Mouse (Mus musculus) intestine, embryonic 14.5 days (tissue): ENCODE measurements around the gene Pdlim1. TPM values are rescaled to one million over a fixed set of nuclear protein-coding genes. Genes with fewer than 3 reads are reported as not detected.

ENCODE experiments used
- ATAC-seq: fragments of 200-750 bp; cut with Nextera tagmentation; replicated peaks from 2 replicates; pipeline ENCODE4 v1.8.0; 2017; ENCODE audit warnings: low read depth, moderate number of reproducible peaks, moderate TSS enrichment, moderate library complexity; ENCODE audit not compliant: low FRiP score, low TSS enrichment
- DNase-seq: peaks from one replicate; pipeline ENCODE4 v3.0.0-alpha.2; 2018; ENCODE audit warnings: low spot score
- H3K27ac ChIP-seq: fragments of 300-500 bp; sonication (generic); 2 replicates; pipeline ENCODE4 v1.5.1; 2014; ENCODE audit warnings: low read depth, mild to moderate bottlenecking, control low read depth
- H3K27me3 ChIP-seq: fragments of 300-500 bp; sonication (generic); replicated peaks from 2 replicates; pipeline ENCODE4 v1.6.1; 2014; ENCODE audit warnings: low read length, control low read depth; ENCODE audit not compliant: control insufficient read depth, insufficient read depth
- H3K36me3 ChIP-seq: fragments of 300-500 bp; sonication (generic); 2 replicates; pipeline ENCODE4 v1.6.1; 2014; ENCODE audit warnings: low read length, control low read depth; ENCODE audit not compliant: control insufficient read depth, insufficient read depth
- H3K4me1 ChIP-seq: fragments of 300-500 bp; sonication (generic); replicated peaks from 2 replicates; pipeline ENCODE4 v1.6.1; 2014; ENCODE audit warnings: low read length, control low read depth, mixed read lengths; ENCODE audit not compliant: control insufficient read depth, insufficient read depth
- H3K4me2 ChIP-seq: fragments of 300-500 bp; sonication (generic); 2 replicates; pipeline ENCODE4 v1.6.1; 2014; ENCODE audit warnings: low read length
- H3K4me3 ChIP-seq: fragments of 300-500 bp; sonication (generic); 2 replicates; pipeline ENCODE4 v1.5.1; 2014; ENCODE audit warnings: low read depth, low read length, control low read depth, mixed read lengths
- H3K9ac ChIP-seq: fragments of 300-500 bp; sonication (generic); 2 replicates; pipeline ENCODE4 v1.6.1; 2014; ENCODE audit warnings: mild to moderate bottlenecking, low read length
- H3K9me3 ChIP-seq: fragments of 300-500 bp; sonication (generic); 2 replicates; pipeline ENCODE4 v1.6.1; 2016; ENCODE audit warnings: low read length, control low read depth; ENCODE audit not compliant: control insufficient read depth
- WGBS: fragments of 180-500 bp; shearing (Covaris S2); extraction: QIAGEN DNeasy Blood & Tissue Kit; methylation state at CpG from one replicate; pipeline ENCODE4 v1.1.7; 2014; 5-methylcytosine and 5-hydroxymethylcytosine counted together
- polyA plus RNA-seq: library from polyadenylated mRNA; unstranded; fragments of >200 nt; fragmentation: Nextera tagmentation; extraction: Ambion mirVana; gene quantifications from 2 replicates; pipeline ENCODE4 v1.2.1, GENCODE M21; 2014

The Pdlim1 gene
- 192 and 200 TPM in 2 replicates for polyA plus RNA-seq

GRCm38 (mm10) chr19:40271308-40271892 is at the start of gene Pdlim1:
Pdlim1 (minus strand) TSS chr19:40271842.
- no peaks in the 10 kb centered on the region for H3K36me3 ChIP-seq
- H3K4me3 ChIP-seq: peak within 1 kb of the TSS; percentile 70
- H3K9me3 ChIP-seq: no peaks in the 10 kb centered on the region
- no peaks in the 10 kb centered on the region for H3K4me1 ChIP-seq
- peak within 1 kb of the TSS; percentile 27 for H3K27ac ChIP-seq
- peak within 1 kb of the TSS; percentile 91 for H3K4me2 ChIP-seq
- under 1% methylated on average over 54 of the region's 54 CpGs for WGBS
- 0 out of 2 replicates have a peak, but pooled peaks cover 12% of the 10 kb centered on the region for H3K27me3 ChIP-seq
- peak within 1 kb of the TSS; percentile 66 for H3K9ac ChIP-seq
- peak; percentile 89 for DNase-seq
- peak; percentile 87 for ATAC-seq

- no peaks in the 10 kb centered on the region for H3K27me3 ChIP-seq
- H3K9me3 ChIP-seq: no peaks in the 10 kb centered on the region
- H3K4me1 ChIP-seq: no peaks in the 10 kb centered on the region
- no peak for ATAC-seq
- DNase-seq: no peak
- WGBS: 81% methylated on average over 3 of the region's 3 CpGs
- no peak overlapping the region for H3K27ac ChIP-seq
- H3K36me3 ChIP-seq: no peaks in the 10 kb centered on the region; the same call in 1 of the 2 replicates
- no peak overlapping the region for H3K4me2 ChIP-seq
- H3K9ac ChIP-seq: no peak overlapping the region
- H3K4me3 ChIP-seq: no peak overlapping the region
These were observed 47.6 kb upstream of the Pdlim1 start for GRCm38 (mm10) chr19:40319199-40319598.

- Histone ChIP-seq H3K9ac (no peak overlapping the region), H3K27ac (no peak overlapping the region), H3K9me3 (no peaks in the 10 kb centered on the region), H3K4me1 (no peaks in the 10 kb centered on the region), H3K4me3 (no peak overlapping the region), H3K4me2 (no peak overlapping the region), H3K27me3 (no peaks in the 10 kb centered on the region), H3K36me3 (no peaks in the 10 kb centered on the region)
- 33% methylated on average over 6 of the region's 6 CpGs for WGBS
- no peak for ATAC-seq
- DNase-seq: no peak
These were observed 46.9 kb upstream of the Pdlim1 start for GRCm38 (mm10) chr19:40318511-40318910.

- Histone ChIP-seq H3K4me3 (no peak overlapping the region), H3K9ac (no peak overlapping the region), H3K9me3 (no peaks in the 10 kb centered on the region), H3K36me3 (0 out of 2 replicates have a peak, but pooled peaks cover 2% of the 10 kb centered on the region), H3K4me2 (no peak overlapping the region), H3K27ac (no peak overlapping the region), H3K27me3 (no peaks in the 10 kb centered on the region), H3K4me1 (no peaks in the 10 kb centered on the region)
- no peak for ATAC-seq
- no peak for DNase-seq
- 72% methylated on average over 4 of the region's 4 CpGs for WGBS
These were observed 45.4 kb upstream of the Pdlim1 start for GRCm38 (mm10) chr19:40317001-40317400.

GRCm38 (mm10) chr19:40314252-40314651 is 42.6 kb upstream of the Pdlim1 start:
- no peaks in the 10 kb centered on the region for H3K27me3 ChIP-seq
- H3K9ac ChIP-seq: no peak overlapping the region
- H3K4me1 ChIP-seq: no peaks in the 10 kb centered on the region
- ATAC-seq: no peak
- H3K36me3 ChIP-seq: peaks cover 16% of the 10 kb centered on the region; the same call in 1 of the 2 replicates
- no peak overlapping the region for H3K4me2 ChIP-seq
- no peak overlapping the region for H3K27ac ChIP-seq
- peak; percentile 64 for DNase-seq
- no peak overlapping the region for H3K4me3 ChIP-seq
- WGBS: 82% methylated on average over 11 of the region's 11 CpGs
- no peaks in the 10 kb centered on the region for H3K9me3 ChIP-seq

GRCm38 (mm10) chr19:40311631-40312030 is 40.0 kb upstream of the Pdlim1 start:
- no peak overlapping the region for H3K9ac ChIP-seq
- no peak overlapping the region for H3K4me2 ChIP-seq
- no peaks in the 10 kb centered on the region for H3K4me1 ChIP-seq
- H3K9me3 ChIP-seq: no peaks in the 10 kb centered on the region
- no peak for ATAC-seq
- no peak for DNase-seq
- 94% methylated on average over 8 of the region's 8 CpGs for WGBS
- H3K27ac ChIP-seq: no peak overlapping the region
- H3K36me3 ChIP-seq: peaks cover 16% of the 10 kb centered on the region; the same call in 1 of the 2 replicates
- H3K4me3 ChIP-seq: no peak overlapping the region
- H3K27me3 ChIP-seq: no peaks in the 10 kb centered on the region

GRCm38 (mm10) chr19:40310410-40311130 is 38.9 kb upstream of the Pdlim1 start:
- H3K4me3 ChIP-seq: no peak overlapping the region
- DNase-seq: no peak
- ATAC-seq: no peak

GRCm38 (mm10) chr19:40309911-40310310 is 38.3 kb upstream of the Pdlim1 start:
- Histone ChIP-seq H3K27ac (no peak overlapping the region), H3K36me3 (peaks cover 16% of the 10 kb centered on the region; the same call in 1 of the 2 replicates), H3K9ac (no peak overlapping the region), H3K27me3 (no peaks in the 10 kb centered on the region), H3K9me3 (no peaks in the 10 kb centered on the region), H3K4me1 (no peaks in the 10 kb centered on the region), H3K4me2 (no peak overlapping the region), H3K4me3 (no peak overlapping the region)
- no peak for DNase-seq
- 94% methylated on average over 12 of the region's 12 CpGs for WGBS
- ATAC-seq: no peak

More at GRCm38 (mm10) chr19:40310410-40311130, 38.9 kb upstream of the Pdlim1 start:
- Histone ChIP-seq H3K4me1 (no peaks in the 10 kb centered on the region), H3K36me3 (peaks cover 16% of the 10 kb centered on the region; the same call in 1 of the 2 replicates), H3K27ac (no peak overlapping the region), H3K4me2 (no peak overlapping the region), H3K9ac (no peak overlapping the region), H3K27me3 (no peaks in the 10 kb centered on the region), H3K9me3 (no peaks in the 10 kb centered on the region)
- WGBS: 84% methylated on average over 15 of the region's 15 CpGs
